Comparison of ENCODE assay signal across 8 mouse cellular contexts in genomic region chr11:116436725-116437331, GRCm38 (mm10). TPM values are rescaled to one million over a fixed set of nuclear protein-coding genes. Genes with fewer than 3 reads are reported as not detected.
DNase-seq lines count a peak whose midpoint lies in the region; ATAC-seq lines count a peak whose summit lies in the region.

No protein-coding gene starts in this region.

- 0 out of 2 replicates have a peak overlapping the region, but pooled peaks have one; percentile 6 for H3K27ac ChIP-seq in forebrain, embryonic 11.5 days (ENCODE audit: low read depth, low read length)
- H3K27ac ChIP-seq in limb, embryonic 13.5 days: peak overlapping the region; percentile 7; the same call in 1 of the 2 replicates
- H3K27ac ChIP-seq in midbrain, embryonic 16.5 days (ENCODE audit: low read length): no peak overlapping the region

- no peak overlapping the region for H3K4me3 ChIP-seq in forebrain, embryonic 11.5 days (ENCODE audit: low read depth, low read length)
- peak overlapping the region; percentile 90; the same call in 1 of the 2 replicates for H3K4me3 ChIP-seq in limb, embryonic 13.5 days
- no peak overlapping the region for H3K4me3 ChIP-seq in midbrain, embryonic 16.5 days (ENCODE audit: low read depth, low read length)

- no peak overlapping the region for H3K4me2 ChIP-seq in forebrain, embryonic 11.5 days (ENCODE audit: low read depth, low read length, severe bottlenecking)
- peak overlapping the region; percentile 86 for H3K4me2 ChIP-seq in limb, embryonic 13.5 days (replicated peaks)
- H3K4me2 ChIP-seq in midbrain, embryonic 16.5 days (ENCODE audit: low read length): peak overlapping the region; percentile 56; the same call in 1 of the 2 replicates

- no peaks in the 10 kb centered on the region for H3K9me3 ChIP-seq in forebrain, embryonic 11.5 days (ENCODE audit: control insufficient read depth, low read length)
- H3K9me3 ChIP-seq in limb, embryonic 13.5 days: no peaks in the 10 kb centered on the region
- H3K9me3 ChIP-seq in midbrain, embryonic 16.5 days (replicated peaks; ENCODE audit: control insufficient read depth, low read length, poor library complexity, severe bottlenecking): no peaks in the 10 kb centered on the region

- H3K27me3 ChIP-seq in forebrain, embryonic 11.5 days (ENCODE audit: control insufficient read depth, insufficient read depth, low read length): no peaks in the 10 kb centered on the region
- H3K27me3 ChIP-seq in limb, embryonic 13.5 days: no peaks in the 10 kb centered on the region
- H3K27me3 ChIP-seq in midbrain, embryonic 16.5 days (ENCODE audit: control insufficient read depth, insufficient read depth, low read depth, low read length): no peaks in the 10 kb centered on the region

- peaks cover 6% of the 10 kb centered on the region; the same call in 1 of the 2 replicates for H3K36me3 ChIP-seq in forebrain, embryonic 11.5 days (ENCODE audit: control insufficient read depth, insufficient read depth, low read length)
- peaks cover 34% of the 10 kb centered on the region for H3K36me3 ChIP-seq in limb, embryonic 13.5 days
- H3K36me3 ChIP-seq in midbrain, embryonic 16.5 days (ENCODE audit: control insufficient read depth, insufficient read depth, low read length): peaks cover 5% of the 10 kb centered on the region

- ATAC-seq in CD4-positive, CD25-positive, alpha-beta regulatory T cell, adult 4 months: no peak
- no peak for ATAC-seq in forebrain, embryonic 11.5 days (replicated peaks; ENCODE audit: low FRiP score)
- ATAC-seq in limb, embryonic 13.5 days (ENCODE audit: low FRiP score, low read depth): no peak
- no peak for ATAC-seq in midbrain, embryonic 16.5 days

- WGBS in forebrain, embryonic 11.5 days: 76% methylated on average over 4 of the region's 4 CpGs
- WGBS in limb, embryonic 13.5 days: 65% methylated on average over 4 of the region's 4 CpGs
- 70% methylated on average over 4 of the region's 4 CpGs for WGBS in midbrain, embryonic 16.5 days

- peak; percentile 43 for DNase-seq in CD4-positive, CD25-positive, alpha-beta regulatory T cell, adult 2 months (ENCODE audit: low read depth, low spot score)
- no peak for DNase-seq in forebrain, embryonic 11.5 days (ENCODE audit: low spot score)
- DNase-seq in heart, postnatal 4 days: peak; percentile 54
- no peak for DNase-seq in layer of hippocampus, adult 18-20 months (ENCODE audit: low spot score in 2 of 2)
- no peak for DNase-seq in right cerebral cortex, adult 18-20 months

- peaks cover 7% of the 10 kb centered on the region; the same call in 1 of the 2 replicates for H3K4me1 ChIP-seq in forebrain, embryonic 11.5 days (replicated peaks; ENCODE audit: control insufficient read depth, insufficient read depth, low read length)
- peaks cover 29% of the 10 kb centered on the region for H3K4me1 ChIP-seq in limb, embryonic 13.5 days
- H3K4me1 ChIP-seq in midbrain, embryonic 16.5 days (ENCODE audit: control insufficient read depth, insufficient read depth, low read length): peaks cover 23% of the 10 kb centered on the region

- H3K9ac ChIP-seq in forebrain, embryonic 11.5 days (ENCODE audit: low read length): peak overlapping the region; percentile 35
- H3K9ac ChIP-seq in limb, embryonic 13.5 days: 0 out of 2 replicates have a peak overlapping the region, but pooled peaks have one; percentile 19
- peak overlapping the region; percentile 36 for H3K9ac ChIP-seq in midbrain, embryonic 16.5 days (ENCODE audit: low read depth, low read length)

RNA-seq across cellular contexts. Expression of gene Ubald2, which starts 2.9 kb away (rescaled TPM):
- polyA plus RNA-seq in CD4-positive, CD25-positive, alpha-beta regulatory T cell, adult 4 months (2017; shearing (Covaris generic)): 10 to 100 TPM; 12.2 to 13.0 TPM
- polyA plus RNA-seq in forebrain, embryonic 11.5 days (2014; fragmentation: Nextera tagmentation; extraction: Ambion mirVana): 80.2 and 83.7 TPM in 2 replicates
- total RNA-seq in heart, postnatal 4 days (2021): 10 to 100 TPM; 52.8 to 55.5 TPM
- 28.2 and 30.2 TPM in 2 replicates for polyA plus RNA-seq in limb, embryonic 13.5 days (2015; fragmentation: Nextera tagmentation; extraction: Ambion mirVana)
- 36.2 and 36.3 TPM in 2 replicates for polyA plus RNA-seq in midbrain, embryonic 16.5 days (2015; fragmentation: Nextera tagmentation; extraction: Ambion mirVana)
- total RNA-seq in layer of hippocampus, adult 18-20 months (2021): 10 to 100 TPM; 33.3 to 40.5 TPM

RNA-seq across cellular contexts. Expression of gene Rnf157, which starts 24.0 kb away (rescaled TPM):
- polyA plus RNA-seq in CD4-positive, CD25-positive, alpha-beta regulatory T cell, adult 4 months (2017; shearing (Covaris generic)): 1 to 10 TPM; 8.4 to 8.8 TPM
- polyA plus RNA-seq in forebrain, embryonic 11.5 days (2014; fragmentation: Nextera tagmentation; extraction: Ambion mirVana): 25.0 and 26.1 TPM in 2 replicates
- total RNA-seq in heart, postnatal 4 days (2021): 10 to 100 TPM; 11.9 to 12.4 TPM
- polyA plus RNA-seq in limb, embryonic 13.5 days (2015; fragmentation: Nextera tagmentation; extraction: Ambion mirVana): 18.6 and 18.7 TPM in 2 replicates
- 32.3 and 41.8 TPM in 2 replicates for polyA plus RNA-seq in midbrain, embryonic 16.5 days (2015; fragmentation: Nextera tagmentation; extraction: Ambion mirVana)
- 100 to 1,000 TPM; 245 to 252 TPM for total RNA-seq in layer of hippocampus, adult 18-20 months (2021)

RNA-seq across cellular contexts. Expression of gene Qrich2, which starts 29.2 kb away (rescaled TPM):
- not detected for polyA plus RNA-seq in CD4-positive, CD25-positive, alpha-beta regulatory T cell, adult 4 months (2017; shearing (Covaris generic))
- not detected in 2 replicates for polyA plus RNA-seq in forebrain, embryonic 11.5 days (2014; fragmentation: Nextera tagmentation; extraction: Ambion mirVana)
- under 1 TPM in 1 of 2 experiments, not detected in 1; 0.05 TPM for total RNA-seq in heart, postnatal 4 days (2021)
- 0.17 and 0.24 TPM in 2 replicates for polyA plus RNA-seq in limb, embryonic 13.5 days (2015; fragmentation: Nextera tagmentation; extraction: Ambion mirVana)
- 0.08 TPM in 1 of 2 replicates, not detected in the other for polyA plus RNA-seq in midbrain, embryonic 16.5 days (2015; fragmentation: Nextera tagmentation; extraction: Ambion mirVana)
- not detected for total RNA-seq in layer of hippocampus, adult 18-20 months (2021)

RNA-seq across cellular contexts. Expression of gene Prpsap1, which starts 57.2 kb away (rescaled TPM):
- 10 to 100 TPM; 32.9 to 39.6 TPM for polyA plus RNA-seq in CD4-positive, CD25-positive, alpha-beta regulatory T cell, adult 4 months (2017; shearing (Covaris generic))
- 188 and 195 TPM in 2 replicates for polyA plus RNA-seq in forebrain, embryonic 11.5 days (2014; fragmentation: Nextera tagmentation; extraction: Ambion mirVana)
- 10 to 100 TPM; 53.6 to 55.5 TPM for total RNA-seq in heart, postnatal 4 days (2021)
- 189 and 199 TPM in 2 replicates for polyA plus RNA-seq in limb, embryonic 13.5 days (2015; fragmentation: Nextera tagmentation; extraction: Ambion mirVana)
- polyA plus RNA-seq in midbrain, embryonic 16.5 days (2015; fragmentation: Nextera tagmentation; extraction: Ambion mirVana): 177 and 198 TPM in 2 replicates
- total RNA-seq in layer of hippocampus, adult 18-20 months (2021): 10 to 100 TPM; 87.0 to 91.5 TPM

Comparison
In these comparisons a context has a peak if more than half of its experiments do, and no peak if none do; other contexts are left out.
1. DNase-seq: peak in CD4-positive, CD25-positive, alpha-beta regulatory T cell, adult 2 months (single experiment) and heart, postnatal 4 days (single experiment); none in forebrain, embryonic 11.5 days (single experiment), layer of hippocampus, adult 18-20 months (0 of 2) and right cerebral cortex, adult 18-20 months (single experiment).
2. Peak in every context shown above with its lines, with median percentiles within 50 percentile points of each other: H3K9ac ChIP-seq.